Mouse (Mus musculus) heart, adult 9 months (tissue): ENCODE measurements around the gene Awat2.
"Not testable (repeated sequence)": the region's sequence is repeated elsewhere in the genome, so short reads cannot be mapped to it uniquely, and the experiment has no call there.

Source experiments
- DNase-seq, 2 experiments: peaks; one replicate each; pipeline ENCODE4 v3.0.0; 2022; ENCODE audit warnings: low spot score in 2 of 2

Awat2 gene

GRCm38 (mm10) chrX:100442617-100443016, at the start of gene Awat2:
TSS of gene Awat2 (minus strand) at chrX:100442717.
- DNase-seq = not testable (repeated sequence)

DNA sequence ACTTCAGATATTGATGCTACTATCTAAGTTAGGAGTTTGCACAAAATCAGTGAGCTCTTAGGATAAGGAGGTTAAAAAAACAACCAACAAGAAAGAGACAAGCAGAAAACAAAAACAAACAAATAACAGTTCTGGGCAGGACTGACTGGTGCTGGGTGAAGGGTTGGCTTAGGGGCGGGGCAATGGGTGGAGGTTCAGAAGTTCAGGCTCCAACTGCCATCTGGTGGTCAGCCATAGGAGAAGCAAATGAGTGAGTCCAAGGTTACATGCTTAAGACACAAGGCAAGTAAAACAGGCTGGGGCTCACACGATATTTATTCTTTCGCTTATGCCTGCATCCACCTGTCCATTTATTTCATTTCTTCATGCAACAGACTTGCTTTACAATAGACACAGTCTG, 37.8 kb upstream of the Awat2 start:
- DNase-seq = peak; percentile 33 to 47

- DNase-seq = peak in 1 of 2 experiments; percentile 1
Observed at GRCm38 (mm10) chrX:100475569-100476223, 33.2 kb upstream of the Awat2 start.

GRCm38 (mm10) chrX:100471491-100471890, 29.0 kb upstream of the Awat2 start:
- peak; percentile 4 to 13 for DNase-seq

GRCm38 (mm10) chrX:100470126-100470525, 27.6 kb upstream of the Awat2 start:
- no peak for DNase-seq

- DNase-seq = no peak
Observed at GRCm38 (mm10) chrX:100468047-100468446, 25.5 kb upstream of the Awat2 start.

- no peak for DNase-seq
Observed at GRCm38 (mm10) chrX:100443532-100443931, 1.0 kb upstream of the Awat2 start.

DNA sequence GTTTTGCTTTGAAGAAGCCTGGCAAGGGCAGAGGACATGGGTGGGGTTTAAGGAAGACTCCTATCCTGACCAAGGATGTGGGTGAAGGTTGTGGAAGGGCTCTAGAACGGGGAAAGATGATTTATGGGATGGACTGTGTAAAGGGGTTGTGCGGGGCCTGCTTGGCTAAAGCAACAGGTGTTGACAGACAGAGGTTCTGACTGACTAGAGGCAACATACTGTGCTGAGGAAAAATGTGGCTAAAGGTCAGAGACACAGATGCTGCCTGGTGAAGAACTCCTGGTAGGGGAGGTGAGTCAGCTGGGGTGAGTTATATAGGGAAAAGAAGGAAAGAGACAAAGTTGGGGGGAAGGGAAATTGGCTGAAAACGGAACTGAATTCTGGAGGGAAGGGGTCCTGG, 10.2 kb downstream of the Awat2 start:
- DNase-seq = no peak

DNA sequence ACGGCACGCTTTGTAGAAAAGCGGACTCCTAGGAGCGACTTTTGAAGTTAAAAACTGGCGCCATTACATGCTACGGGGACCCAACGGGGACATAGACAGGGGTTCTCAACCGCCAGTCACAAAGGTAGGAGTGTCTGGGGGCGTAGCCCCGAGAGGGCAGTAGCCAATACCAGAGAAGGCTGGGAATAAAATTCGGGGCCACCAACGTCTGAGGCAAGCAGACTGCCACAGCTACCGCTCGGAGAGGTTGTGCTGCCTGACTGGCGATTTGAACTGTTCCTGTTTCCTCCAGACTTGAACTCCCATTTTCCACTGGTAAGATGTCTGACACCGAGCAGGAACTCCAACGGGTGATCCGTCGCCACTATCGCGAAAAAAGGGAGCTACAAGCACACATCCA, 13.8 kb downstream of the Awat2 start, which contains the start of gene Otud6a:
Gene Otud6a, plus strand, starts transcription at position 321 of the 400 bp plus-strand sequence.
- no peak for DNase-seq

DNA sequence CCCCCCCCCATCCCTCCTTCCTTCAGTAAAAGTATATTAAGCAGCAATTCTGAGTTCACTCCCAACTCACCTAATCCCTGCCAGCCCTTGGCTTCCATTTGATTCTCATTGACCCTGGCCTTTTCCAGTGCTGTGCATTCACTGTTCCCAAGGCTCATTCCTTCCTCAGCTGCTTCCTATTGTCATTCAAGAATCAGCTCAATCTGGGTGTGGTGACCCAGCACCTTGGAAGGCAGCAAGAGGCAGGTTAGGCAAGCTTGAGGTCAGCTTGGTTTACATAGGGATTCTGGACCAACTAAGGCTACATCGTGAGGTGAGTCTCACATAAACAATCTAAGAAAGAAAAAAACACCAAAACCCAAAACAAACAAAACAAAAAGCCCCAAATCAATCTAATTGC, 33.3 kb downstream of the Awat2 start:
- DNase-seq = no peak

GRCm38 (mm10) chrX:100401657-100402056, 40.9 kb downstream of the Awat2 start:
- no peak for DNase-seq

- DNase-seq = no peak
Observed at GRCm38 (mm10) chrX:100400900-100401299, 41.6 kb downstream of the Awat2 start.

GRCm38 (mm10) chrX:100395026-100395425, 47.5 kb downstream of the Awat2 start:
- DNase-seq = no peak

DNA sequence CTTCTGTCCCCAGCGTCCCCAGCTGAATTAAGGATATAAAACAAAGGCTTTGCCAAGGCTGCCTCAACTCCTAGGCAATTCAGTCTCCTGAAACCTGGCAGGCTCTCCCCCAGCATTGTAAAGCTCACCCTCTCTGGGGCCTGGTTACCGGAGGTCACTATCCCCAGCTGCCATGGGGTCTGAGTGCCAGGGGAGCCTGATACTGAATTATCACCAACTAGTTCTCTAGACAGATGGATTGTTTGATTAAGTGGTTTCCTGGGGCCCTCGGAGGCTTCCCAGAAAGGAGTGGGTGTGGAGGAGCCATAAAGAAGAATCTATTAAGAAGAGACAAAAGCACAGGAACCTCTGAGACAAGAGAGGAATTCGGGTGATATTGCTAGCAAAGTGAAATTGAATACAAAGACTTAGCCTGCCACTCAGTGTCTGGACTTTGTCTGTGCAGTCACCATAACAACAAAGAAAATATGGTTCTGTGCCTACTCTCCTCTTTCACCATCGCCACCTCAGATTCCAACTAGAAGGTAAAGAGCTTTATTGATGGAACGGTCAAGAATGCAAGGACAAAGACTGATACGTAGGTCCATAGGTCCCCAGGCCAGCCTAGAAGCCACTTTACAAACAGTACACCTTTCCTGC, 48.2 kb downstream of the Awat2 start:
- DNase-seq = no peak

- DNase-seq = no peak
Observed at GRCm38 (mm10) chrX:100392304-100392703, 50.2 kb downstream of the Awat2 start.

GRCm38 (mm10) chrX:100389887-100390286, 52.6 kb downstream of the Awat2 start:
- DNase-seq = no peak

- DNase-seq = peak; percentile 3 to 5
Observed at GRCm38 (mm10) chrX:100356974-100357373, 85.5 kb downstream of the Awat2 start.
